Mouse (Mus musculus) kidney, adult 8-10 months (tissue): ENCODE results near the gene Olfr921.

ENCODE experiments used
- DNase-seq, 2 experiments: peaks; one replicate each; pipeline ENCODE4 v3.0.0; 2022

Gene Olfr921

GRCm38 (mm10) chr9:38772768-38773167 is at the start of gene Olfr921:
Gene Olfr921 (plus strand): TSS chr9:38773068.
- DNase-seq = no peak

GRCm38 (mm10) chr9:38724044-38724443 is 48.8 kb upstream of the Olfr921 start:
- DNase-seq = no peak

DNA sequence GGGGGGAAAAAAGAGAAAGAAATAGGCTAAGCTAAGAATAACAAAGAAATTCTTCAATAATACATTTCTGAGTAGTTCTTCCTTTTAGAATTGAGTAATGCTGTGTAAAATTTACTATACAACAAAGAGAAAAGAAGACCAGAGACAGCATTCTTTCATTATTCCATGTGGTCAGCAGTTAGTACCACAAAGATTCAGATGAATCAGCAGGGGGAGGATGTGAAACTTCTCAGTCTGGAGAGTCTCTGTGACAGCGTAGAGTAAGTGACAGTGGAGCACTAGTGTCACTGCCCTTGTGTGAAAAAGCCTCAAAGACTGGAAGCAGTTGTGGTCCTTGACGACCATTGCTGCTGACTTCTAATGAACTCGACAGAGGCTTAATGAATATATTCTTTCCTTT is 44.6 kb upstream of the Olfr921 start:
- DNase-seq = no peak

- DNase-seq = no peak
These were observed 31.5 kb upstream of the Olfr921 start for GRCm38 (mm10) chr9:38741408-38741807.

GRCm38 (mm10) chr9:38744619-38745315 is 28.1 kb upstream of the Olfr921 start:
- DNase-seq = no peak

- DNase-seq = no peak
These were observed 20.9 kb upstream of the Olfr921 start, which contains the start of gene Olfr920 for GRCm38 (mm10) chr9:38751999-38752398. Gene Olfr920 (plus strand): TSS chr9:38752299.

DNA sequence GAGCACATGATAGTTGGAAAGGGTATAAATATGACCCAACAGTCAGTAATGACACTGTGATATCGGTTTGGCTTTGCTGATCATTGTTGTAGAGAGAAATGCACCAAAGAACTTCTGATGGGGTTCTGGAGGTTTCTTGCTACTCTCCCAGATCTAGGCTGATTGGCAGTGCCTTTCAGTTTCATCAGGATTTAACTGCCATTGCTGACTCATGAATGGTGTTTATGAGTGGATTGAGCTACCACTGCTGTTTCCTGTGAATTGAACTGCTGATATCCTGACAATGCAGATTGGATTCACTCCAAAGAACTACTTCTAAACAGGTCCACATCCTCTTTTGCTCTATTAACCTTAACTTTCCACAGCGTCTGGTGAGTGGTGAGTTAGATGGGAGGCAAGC is 19.8 kb downstream of the Olfr921 start:
- no peak for DNase-seq

GRCm38 (mm10) chr9:38805696-38806095 is 32.8 kb downstream of the Olfr921 start:
- no peak for DNase-seq

GRCm38 (mm10) chr9:38814314-38814713 is 41.4 kb downstream of the Olfr921 start, which contains the start of gene Olfr922:
Gene Olfr922 (plus strand): TSS chr9:38814614.
- DNase-seq = no peak

DNA sequence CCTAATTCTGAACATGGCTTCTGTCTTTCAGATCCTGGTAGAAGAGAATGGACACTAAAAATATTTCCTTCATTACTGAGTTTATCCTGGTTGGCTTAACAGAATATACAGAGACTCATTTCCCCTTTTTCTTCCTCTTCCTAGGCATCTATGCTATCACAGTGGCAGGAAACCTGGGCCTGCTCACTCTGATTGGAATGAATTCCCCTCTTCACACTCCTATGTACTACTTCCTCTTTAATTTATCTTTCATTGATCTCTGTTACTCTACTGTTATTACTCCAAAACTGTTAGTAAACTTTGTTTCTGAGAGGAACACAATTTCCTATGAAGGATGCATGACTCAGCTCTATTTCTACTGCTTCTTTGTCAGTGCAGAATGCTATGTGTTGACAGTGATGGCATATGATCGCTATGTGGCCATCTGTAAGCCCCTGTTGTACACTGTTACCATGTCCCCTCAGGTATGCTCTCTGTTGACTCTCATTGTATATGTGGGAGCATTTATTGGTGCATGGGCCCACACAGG is 42.7 kb downstream of the Olfr921 start:
- DNase-seq = no peak

DNA sequence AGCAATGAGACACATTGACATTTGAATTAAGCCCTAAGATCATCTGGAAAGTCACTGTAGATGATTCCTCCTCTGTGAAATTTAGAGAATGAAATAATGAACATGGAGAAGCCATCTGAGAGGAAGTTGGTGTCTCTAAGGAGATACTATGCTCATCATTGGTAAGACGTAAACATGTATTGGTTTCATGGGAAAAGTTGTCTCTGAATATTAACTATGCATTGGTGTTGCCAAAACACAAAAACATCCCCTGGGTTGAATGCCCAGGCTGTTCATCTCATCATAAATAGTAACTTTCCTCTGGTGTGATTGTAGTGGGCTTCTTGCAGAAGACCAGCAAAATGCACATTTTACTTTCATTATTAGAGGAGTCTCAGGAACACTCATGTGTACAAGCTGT is 53.4 kb downstream of the Olfr921 start, which contains the start of gene Olfr923:
Olfr923 (plus strand) TSS at position 301 of the 400 bp plus-strand sequence.
- no peak for DNase-seq
